Mouse (Mus musculus) fibroblast of lung, adult 2 months (primary cell): ENCODE results near the gene 1700125H20Rik.
"Not testable (repeated sequence)": the region's sequence is repeated elsewhere in the genome, so short reads cannot be mapped to it uniquely, and the experiment has no call there.

Experiments
- DNase-seq: peaks from one replicate; pipeline ENCODE4 v3.0.0-alpha.2; 2011; ENCODE audit warnings: low read depth

1700125H20Rik gene

DNA sequence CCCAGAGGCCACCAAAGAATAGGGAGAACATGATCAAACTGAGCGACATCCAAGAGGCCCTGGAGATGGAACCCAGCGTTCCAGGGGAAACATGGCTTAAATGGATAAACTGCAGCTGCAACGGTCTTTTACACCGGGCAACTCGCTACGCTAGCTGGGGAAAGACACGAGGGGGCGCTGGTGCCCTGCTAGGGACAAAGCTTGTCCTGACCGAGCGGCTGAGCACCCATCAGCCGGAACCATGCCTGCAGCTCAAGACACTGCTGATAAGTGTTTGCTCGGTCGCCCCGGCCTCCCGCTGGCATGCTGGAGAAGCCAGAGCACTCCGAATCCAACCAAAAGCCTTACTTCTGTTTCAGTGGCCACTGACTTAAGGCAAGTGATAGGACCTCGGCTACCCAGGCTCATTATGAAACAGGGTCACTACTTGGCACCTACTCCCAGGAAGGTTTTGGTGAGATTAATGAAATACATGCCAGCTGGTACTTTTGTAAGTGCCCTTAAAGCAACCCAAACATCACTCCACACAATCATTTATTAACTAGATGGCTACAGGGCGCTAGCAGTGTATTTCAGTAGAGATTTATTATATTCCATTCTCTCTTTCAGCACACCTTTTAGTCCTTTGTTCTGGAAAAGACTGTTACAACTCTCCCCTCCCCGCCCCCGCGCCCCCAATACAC, at the start of gene 1700125H20Rik:
Gene 1700125H20Rik, plus strand, starts transcription at position 347 of the 683 bp plus-strand sequence.
- DNase-seq: peak; percentile 48

DNA sequence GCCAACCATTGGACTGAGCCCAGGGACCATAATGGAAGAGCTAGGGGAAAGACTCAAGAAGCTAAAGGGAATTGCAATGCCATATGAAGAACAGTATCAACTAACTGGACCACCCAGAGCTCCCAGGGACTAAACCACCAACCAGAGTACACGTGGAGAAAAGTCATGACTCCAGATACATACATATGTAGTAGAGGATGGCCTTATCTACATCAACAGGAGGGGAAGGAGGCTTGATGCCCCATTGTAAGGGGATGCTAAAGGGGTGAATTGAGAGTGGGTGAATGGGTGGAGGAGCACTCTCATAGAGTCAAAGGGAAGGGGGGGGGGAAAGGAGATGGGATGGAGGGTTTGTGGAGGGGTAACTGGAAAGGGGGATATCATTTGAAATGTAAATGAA, 48.1 kb upstream of the 1700125H20Rik start:
- DNase-seq: no peak

DNA sequence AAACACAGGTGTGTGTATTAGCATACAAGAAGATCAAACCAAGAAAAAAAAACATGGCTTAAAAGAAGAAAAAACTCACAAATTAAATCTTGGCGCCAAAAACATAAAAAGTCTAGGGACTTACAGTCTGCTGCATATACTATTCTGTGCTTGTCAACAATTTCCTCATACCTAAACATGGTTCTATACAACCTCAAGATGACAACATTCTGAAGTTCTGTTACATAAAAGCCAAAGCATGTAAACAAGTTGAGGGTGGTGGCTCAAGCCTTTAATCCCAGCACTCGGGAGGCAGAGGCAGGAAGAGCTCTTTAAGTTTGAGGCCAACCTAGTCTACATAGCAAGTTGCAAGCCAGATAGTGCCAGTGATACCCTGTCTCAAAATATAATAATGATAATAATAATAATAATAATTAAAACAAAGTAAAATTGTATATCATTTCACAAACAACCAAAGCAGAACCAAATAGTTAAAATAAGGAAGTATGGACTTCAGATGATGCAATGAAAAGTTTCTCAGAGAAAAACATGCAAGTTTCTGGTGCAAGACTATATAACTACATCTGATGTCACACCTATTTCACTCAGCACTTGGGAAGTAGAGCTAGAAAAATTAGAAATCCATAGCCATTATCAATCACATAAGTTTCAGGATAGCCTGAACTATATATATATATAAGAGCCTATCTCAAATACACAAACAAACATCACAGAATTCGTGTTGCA, 46.8 kb upstream of the 1700125H20Rik start:
- DNase-seq: no peak

DNA sequence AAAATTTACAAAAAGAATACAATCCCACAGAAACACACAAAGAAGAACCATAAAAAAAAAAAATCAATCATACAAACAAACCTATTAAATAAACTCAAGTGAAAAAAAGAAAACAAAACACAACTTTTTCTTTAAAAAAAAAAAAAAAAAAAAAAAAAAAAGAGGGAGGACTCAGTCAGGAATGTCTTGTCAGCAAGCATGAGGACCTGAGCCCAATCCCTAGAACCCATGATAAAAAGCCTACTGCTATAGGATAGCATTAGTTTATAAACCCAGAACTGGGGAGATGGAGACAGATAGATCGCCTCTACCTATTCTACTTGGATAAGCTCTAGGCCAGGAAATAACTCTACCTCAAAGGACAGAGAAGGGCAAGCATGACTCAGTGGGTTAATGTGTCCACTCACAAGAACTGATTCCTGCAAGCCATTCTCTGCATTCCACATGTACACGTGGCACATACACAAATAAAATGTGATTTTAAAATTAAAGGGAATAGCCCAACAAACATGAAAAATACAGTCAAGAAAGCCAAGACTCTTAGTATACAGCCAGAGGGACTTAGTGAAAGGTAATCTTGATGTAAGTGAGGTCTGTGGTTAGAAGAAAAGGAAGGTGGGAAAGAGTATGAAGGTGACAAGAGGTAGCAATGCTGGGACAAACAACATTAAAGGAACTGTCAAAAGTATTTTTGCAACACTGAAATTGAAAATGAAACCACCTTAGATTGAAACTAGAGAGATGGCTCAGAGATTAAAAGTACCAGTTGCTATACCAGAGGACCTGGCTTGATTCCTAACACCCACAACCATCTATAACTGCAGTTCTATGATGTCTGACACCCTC, 43.7 kb upstream of the 1700125H20Rik start:
- DNase-seq: no peak

DNA sequence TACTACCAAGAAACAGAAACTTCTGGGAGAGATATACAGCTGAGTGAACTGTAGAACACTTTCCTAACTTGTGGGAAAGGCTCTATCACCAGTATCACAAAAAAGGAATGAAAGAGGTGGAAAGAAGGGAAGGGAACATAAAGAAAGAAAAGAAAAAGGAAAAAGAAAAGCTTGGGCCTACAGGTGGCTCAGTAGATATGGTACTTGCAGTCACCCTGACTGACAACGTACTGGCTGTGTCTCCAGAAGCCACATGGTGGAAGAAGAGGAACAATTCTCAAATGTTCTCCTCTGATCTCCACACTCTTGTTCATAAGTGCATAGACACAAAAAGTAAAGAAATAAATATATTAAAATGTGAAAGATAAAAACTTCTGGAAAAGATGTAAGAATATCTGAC, 41.3 kb upstream of the 1700125H20Rik start:
- no peak for DNase-seq

DNA sequence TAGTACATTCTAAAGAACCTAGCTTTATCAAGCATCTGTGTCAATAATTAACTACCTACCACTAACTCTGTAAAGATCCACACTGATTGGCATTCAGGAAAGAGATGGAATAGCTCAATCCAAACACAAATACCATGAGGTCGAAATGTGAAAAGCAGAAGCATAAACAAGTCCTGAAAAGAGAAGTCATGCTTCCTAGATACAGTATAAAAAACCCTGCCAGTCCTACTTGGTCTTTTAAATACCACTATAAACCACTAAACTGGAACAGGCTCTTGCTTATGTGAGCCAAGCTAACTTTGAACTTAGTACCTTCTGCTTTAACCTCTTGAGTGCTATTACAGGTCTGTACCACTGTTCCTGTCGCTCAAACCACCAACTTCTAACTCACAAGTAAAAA, 38.7 kb upstream of the 1700125H20Rik start:
- DNase-seq: no peak

DNA sequence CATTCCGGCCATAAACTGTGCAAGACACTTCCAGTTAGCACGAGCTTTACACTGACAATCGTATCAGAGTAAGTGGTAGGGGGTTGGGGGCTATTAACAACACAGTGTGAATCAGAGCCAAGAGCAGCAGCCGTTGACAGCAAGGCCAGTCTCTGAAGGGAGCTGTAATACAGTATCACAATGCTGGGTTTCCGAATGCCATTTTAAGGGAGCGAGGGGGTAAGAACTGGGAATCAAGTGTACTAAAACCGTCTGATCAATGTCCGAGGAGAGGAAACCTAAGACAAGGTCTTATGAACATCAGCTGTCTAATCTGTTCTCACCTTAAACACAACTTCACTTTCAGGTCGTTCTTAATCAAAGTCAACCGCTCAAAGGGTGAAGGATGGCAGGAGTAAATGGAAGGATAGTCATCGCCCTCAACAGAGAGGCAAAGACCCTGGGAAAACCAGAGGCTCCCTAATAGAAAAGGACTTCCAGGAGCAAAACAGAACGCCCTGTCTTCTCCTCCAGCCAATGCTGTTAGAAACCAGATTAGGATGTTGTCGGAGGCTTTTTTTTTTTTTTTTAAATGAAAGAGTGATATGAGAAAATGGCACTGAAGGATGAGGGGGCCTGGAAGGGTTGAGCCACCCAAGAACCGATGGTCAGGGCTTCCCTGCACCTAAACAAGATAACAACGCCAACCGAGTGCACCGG, 31.3 kb upstream of the 1700125H20Rik start:
- no peak for DNase-seq

DNA sequence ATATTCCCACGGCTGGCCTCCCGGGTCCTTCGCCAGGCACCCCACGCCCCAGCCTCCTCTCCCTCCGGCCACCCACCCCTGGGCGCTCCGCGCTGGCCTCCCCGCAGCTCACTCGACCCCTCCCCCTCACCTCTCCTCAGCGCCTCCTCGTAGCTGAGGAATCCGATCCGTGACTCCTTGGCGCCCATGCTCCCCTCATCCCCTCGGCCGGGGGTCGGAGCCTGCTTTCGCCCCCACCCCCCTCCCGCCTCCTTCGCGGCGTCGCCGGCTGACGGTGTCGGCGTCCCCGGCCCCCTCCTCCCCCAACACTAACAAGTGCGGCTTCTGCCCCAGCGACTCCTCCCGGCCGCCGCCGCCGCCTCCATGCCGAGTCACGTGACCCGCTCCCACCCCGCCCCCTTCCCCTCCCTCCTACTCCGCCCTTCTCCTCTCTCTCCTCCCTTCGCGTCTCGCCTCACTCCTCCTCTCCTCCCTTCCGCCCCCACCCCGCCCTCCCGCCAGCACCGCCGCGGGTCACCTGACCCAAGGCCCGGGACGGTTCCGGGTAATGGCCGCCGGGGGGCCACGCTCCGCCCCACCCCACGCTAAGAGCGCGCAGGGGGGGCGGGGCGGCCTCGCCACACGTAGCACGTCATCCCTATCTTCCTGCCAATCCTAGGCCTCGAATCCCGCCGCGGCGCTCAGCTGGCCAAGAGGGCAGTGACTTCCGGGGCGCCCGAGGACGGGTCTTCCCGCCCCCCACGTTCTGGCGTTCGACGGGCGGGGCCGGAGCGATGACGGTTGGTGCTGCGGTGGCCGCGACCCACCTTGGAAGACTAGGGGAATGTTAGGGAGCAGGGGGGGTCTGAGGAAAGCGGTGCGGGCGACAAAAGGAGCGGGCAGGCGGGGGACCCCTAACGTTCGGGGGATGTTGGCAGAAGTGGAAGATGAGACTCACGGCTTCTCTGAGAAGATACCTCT, 30.3 kb upstream of the 1700125H20Rik start, which contains the start of gene Usp32:
Gene Usp32, minus strand, starts transcription at position 581 of the 960 bp plus-strand sequence.
- peak; percentile 91 for DNase-seq

DNA sequence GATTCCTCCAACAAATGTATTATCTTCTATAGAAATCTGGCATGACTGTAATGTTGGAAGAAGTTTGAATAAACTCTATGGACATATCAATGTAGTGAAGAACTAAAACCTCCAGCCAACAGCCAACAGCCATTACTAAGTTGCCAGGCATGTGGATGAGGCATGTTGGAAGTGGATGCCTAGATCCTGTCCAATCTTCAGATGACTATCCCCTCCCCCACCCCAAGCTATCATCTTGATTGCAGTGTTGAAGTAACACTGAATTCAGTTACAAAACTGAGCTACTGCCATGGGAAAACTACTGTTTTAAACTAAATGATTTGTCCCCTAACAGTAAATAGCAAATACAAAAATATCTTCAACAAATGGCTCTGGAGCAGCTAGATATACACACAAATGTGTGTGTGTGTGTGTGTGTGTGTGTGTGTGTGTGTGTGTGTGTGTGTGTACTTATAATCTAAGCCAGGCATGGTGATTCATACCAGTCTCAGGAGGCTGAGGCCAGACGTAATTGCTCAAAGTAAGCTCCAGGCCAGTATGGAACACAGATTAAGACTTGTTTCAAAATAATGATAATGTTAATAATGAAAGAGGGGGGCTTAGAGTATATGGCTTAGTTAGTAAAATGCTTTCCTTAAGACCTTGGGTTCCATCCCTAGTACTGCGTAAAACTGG, 17.8 kb upstream of the 1700125H20Rik start:
- no peak for DNase-seq

DNA sequence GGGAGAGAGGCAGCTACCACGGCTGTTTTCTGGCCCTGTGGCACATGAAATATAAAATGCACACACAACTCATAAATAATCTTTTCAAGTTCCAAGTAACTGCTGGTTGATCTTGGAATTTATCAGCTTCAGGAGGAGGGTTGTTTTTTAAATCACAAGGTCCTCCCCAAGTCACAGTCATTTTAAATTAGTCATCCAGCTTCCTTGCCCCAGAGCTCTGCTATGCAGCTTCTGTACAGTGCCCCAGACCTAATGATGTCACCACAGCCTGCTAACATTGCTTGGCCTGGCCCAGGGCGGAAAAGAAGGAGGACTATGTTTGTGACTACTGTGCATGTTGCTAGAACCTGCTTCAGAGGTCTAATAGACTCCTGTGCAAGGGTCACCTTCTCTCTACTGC, 12.9 kb upstream of the 1700125H20Rik start:
- no peak for DNase-seq

DNA sequence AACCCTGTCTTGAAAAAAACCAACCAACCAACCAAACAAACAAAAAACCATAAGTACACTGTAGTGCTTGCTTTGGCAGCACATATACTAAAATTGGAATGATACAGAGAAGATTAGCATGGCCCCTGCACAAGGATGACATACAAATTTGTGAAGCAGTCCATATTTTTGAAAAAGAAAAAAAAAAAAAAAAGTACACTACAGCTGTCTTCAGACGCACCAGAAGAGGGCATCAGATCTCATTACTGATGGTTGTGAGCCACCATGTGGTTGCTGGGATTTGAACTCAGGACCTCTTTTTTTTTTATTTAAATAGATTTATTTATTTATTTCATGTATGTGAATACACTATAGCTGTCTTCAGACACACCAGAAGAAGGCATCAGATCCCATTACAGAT, 7.2 kb upstream of the 1700125H20Rik start:
- not testable (repeated sequence) for DNase-seq

DNA sequence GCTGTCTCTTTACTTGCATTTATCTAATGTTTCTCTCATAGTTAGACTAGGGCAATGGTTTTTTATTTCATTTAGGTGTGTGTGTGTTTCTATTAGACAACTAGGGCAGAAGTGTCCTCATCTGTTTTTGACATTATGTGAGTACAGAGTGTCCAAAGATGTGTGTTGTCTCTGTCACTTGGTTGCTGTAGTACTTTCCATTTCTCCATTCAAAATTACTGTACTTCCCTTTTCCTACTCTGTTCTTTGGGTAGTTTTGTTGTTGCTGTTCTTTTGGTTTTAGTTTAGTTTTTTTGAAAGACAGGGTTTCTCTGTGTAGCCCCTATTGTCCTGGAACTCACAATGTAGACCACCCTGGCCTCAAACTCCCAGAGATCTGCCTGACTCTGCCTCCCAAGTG, 5.8 kb upstream of the 1700125H20Rik start:
- DNase-seq: no peak

DNA sequence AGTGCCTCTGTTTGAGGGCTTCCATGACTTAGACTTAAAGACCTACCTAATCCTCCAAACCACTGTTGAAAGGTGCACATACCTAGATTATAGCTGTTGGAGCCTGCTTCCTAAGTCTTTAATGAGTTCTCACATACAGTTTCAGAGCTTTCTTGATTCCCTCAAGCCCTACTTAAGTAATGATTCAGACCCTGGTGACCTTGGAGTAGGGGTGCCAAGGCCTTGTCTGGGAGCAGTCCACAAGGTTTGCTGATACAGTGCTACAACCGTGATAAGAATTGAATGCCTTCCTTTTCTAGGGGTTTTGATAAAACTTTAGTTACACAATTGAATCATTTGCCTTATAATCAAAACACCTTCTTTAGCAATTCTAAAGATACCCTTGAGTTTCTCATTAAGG, 2.7 kb upstream of the 1700125H20Rik start:
- no peak for DNase-seq

DNA sequence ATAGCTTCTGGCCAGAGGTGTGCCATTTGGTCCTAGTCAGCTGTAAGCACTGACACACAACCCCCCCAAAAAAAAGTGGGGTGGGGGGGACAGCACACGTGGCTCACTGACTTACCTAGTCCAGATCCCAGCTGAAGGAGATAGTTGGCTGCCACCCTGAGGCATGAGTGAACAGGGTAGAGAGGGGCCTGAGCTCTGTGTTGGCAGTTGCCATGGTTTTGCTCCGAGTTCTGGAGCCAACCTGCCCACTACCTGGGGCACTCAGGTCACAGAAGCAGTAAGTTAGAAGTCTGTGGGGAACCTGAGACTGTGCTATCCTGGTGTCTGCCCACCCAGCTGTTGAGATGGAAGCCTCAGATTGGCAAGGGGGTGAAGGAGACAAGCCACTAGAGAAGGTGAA, 629 bp downstream of the 1700125H20Rik start:
- no peak for DNase-seq

DNA sequence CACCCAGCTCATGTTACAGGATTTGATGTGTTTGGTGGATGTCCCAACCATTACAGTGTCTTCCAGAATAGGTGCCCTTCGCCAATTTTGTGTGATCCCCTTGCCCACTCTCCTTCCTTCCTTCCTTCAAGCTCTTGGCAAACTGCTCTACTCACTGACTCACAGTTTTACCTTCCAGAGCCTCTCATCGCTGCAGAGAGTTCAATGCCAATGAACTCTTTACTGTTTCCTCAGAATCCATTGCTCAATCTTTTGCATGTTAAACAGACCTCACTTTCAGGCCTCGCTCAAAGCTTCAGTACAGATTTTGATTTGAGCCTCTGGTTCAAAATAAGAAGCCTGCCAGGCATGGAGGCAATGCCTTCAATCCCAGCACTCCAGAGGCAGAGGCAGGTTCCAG, 5.7 kb downstream of the 1700125H20Rik start:
- DNase-seq: no peak

DNA sequence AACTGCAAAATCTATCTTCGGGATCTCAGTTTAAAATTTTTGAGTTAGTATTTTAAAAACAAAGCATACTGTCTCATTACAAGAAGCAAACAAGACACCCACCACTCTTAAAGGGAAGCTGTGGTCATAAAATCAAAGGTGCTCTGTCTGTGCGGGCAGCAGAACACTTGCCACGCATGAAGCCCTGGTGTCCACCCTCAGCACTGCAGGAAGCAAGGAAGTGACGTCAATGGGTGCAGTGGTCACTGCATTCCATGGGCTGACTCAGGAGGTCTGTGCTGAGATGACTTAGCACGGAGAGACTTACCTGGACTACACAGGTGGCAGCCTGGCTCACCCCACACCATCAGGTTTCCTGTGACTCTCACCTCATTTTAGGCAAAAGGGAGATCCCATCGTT, 7.6 kb downstream of the 1700125H20Rik start:
- DNase-seq: no peak

DNA sequence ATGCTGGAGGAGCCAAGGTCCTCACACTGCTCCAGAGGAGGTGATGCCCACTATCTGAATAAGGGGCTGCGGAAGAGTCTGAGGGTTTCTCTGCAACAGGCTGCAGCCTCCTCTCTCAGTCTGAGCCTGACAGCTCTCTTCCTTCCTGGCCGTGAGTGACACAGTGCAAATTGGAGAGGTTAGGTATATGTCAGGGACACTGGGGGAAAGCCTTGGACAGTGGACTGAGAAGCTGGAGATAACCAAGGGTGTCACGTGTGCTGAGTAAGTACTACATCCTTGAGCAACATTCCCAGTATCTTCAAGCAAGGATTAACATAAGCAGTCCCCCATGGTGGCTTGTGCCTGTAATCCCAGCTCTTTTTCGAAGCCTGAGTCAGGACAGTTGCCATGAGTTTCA, 8.2 kb downstream of the 1700125H20Rik start:
- no peak for DNase-seq

DNA sequence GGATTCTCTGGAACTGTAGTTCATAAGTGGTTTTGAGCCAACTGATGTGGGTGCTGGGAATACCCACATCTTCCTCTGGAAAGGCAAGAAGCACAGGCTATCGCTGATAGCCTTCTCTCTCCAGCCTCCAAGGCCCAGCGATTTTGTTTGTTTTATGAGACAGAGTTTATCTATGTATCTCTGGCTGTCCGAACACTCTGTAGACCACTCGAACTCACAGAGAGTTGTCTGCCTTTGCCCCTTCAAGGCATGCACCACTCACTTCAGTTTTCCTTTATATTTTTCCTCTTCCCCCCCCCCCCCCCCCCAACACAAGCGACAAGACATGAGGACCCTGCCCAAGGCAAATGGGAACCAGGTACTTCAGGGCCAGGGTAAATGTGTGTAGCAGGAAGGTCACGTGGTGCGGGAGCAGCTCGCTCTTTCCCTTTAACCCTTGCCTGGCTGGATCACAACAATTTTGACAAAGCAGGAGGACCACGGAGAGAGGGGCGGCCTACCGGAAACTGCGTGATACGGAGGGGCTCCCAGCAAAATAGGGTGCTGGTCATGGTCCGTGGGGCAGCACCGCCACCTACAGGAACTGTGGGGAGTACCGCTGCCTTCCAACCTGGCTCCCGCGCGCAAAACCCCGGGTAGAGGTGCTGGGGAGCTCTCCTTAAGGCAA, 12.5 kb downstream of the 1700125H20Rik start:
- DNase-seq: no peak

DNA sequence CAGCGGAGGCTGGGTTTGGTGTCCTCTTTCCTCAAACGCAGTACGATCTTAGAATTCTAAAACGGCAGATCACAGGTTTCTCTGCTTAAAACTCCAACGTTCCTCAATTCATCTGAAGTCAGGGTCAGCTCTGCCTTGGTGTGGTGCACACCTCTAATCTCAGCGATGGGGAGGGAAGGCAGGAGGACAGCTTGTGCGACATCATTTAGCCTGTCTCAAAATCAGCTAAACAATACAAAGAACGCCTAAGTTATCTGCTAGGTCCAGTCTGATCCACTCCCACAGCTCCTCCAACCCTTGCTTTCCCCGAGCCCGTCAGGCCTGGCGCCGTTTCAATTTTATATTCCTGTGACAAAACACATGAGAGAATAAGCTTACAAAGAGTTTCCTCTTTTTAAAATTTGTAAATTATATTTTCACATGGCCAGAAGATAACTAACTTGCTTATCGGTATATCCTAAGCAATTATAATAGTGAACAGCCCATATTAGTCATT, 13.1 kb downstream of the 1700125H20Rik start:
- no peak for DNase-seq

DNA sequence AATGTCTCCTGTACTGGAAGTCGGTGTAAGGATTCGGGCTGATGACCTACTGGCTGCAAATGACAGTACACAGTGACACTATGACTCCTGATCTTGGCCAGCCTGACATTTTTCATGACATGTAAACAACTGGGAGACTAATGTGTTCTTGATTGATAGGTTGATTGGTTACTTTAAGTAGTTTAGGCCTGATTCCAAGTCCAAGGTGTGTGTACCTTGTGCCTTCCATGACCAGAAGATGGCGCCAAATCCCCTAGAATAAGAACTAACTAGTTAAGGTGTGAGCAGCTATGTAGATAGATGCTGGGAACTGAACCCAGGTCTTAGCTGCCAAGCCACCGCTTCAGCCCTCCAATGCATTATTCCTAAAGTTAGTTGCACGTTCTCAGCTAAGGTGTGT, 13.9 kb downstream of the 1700125H20Rik start:
- no peak for DNase-seq
